Comparison of ENCODE assay signal across 14 mouse cellular contexts in genomic region chr7:135624854-135625253, GRCm38 (mm10).
DNase-seq lines count a peak whose midpoint lies in the region; ATAC-seq and TF ChIP-seq lines count a peak whose summit lies in the region.
"Had no signal": no experiment of that assay in that cellular context is flagged by ENCODE, and none has a peak within 500 bp of the region (broad histone marks: within the 10 kb centered on the region; RNA-seq: fewer than 3 reads in every experiment).

No protein-coding gene starts in this region.

- no peak overlapping the region for H3K9ac ChIP-seq in forebrain, embryonic 14.5 days (ENCODE audit: low read length)
- H3K9ac ChIP-seq: heart, embryonic 12.5 days; neural tube, embryonic 15.5 days had no signal

- POLR2A ChIA-PET in Patski (lab: Charles Lee), result no interaction called here

- no peaks in the 10 kb centered on the region for H3K36me3 ChIP-seq in splenic B cell, adult 2 months (ENCODE audit: control insufficient read depth, insufficient read depth, low read length, poor library complexity, severe bottlenecking)
- H3K36me3 ChIP-seq in forebrain, embryonic 14.5 days (ENCODE audit: control insufficient read depth, insufficient read depth, low read length), result no peaks in the 10 kb centered on the region
- H3K36me3 ChIP-seq: heart, embryonic 12.5 days; neural tube, embryonic 15.5 days had no signal

- in situ Hi-C loops in Patski (cut with MboI; ENCODE audit: low pct_unique_long_range_greater_than_20kb), result loop anchor here (5.0 kb wide), 1 partner anchor 88 kb away; the partner anchor contains the start of gene Ptpre

- no peak for ATAC-seq in Patski
- ATAC-seq in forebrain, embryonic 14.5 days, result no peak
- ATAC-seq: inflammation-experienced regulatory T-cells, adult 6 months had no signal

- H3K27ac ChIP-seq in forebrain, embryonic 14.5 days (ENCODE audit: low read depth, low read length), result no peak overlapping the region
- H3K27ac ChIP-seq: neural tube, embryonic 15.5 days had no signal

- no peaks in the 10 kb centered on the region for H3K27me3 ChIP-seq in Patski
- H3K27me3 ChIP-seq in splenic B cell, adult 2 months (ENCODE audit: control insufficient read depth, insufficient read depth, low read length, poor library complexity, severe bottlenecking), result no peaks in the 10 kb centered on the region
- H3K27me3 ChIP-seq in forebrain, embryonic 14.5 days (replicated peaks; ENCODE audit: control insufficient read depth, insufficient read depth, low read length), result no peaks in the 10 kb centered on the region
- H3K27me3 ChIP-seq: megakaryocyte, embryonic 14.5 days; neural tube, embryonic 15.5 days had no signal

- H3K4me1 ChIP-seq in forebrain, embryonic 14.5 days (ENCODE audit: control insufficient read depth, insufficient read depth, low read length), result peaks cover 4% of the 10 kb centered on the region; the same call in 1 of the 2 replicates
- H3K4me1 ChIP-seq: heart, embryonic 12.5 days had no signal

- peak; percentile 81 for TF ChIP-seq CTCF in Patski (IDR thresholded peaks at IDR 0.05)

- H3K9me3 ChIP-seq in forebrain, embryonic 14.5 days (replicated peaks; ENCODE audit: control insufficient read depth, low read length), result no peaks in the 10 kb centered on the region; the same call in 1 of the 2 replicates
- H3K9me3 ChIP-seq: megakaryocyte, embryonic 14.5 days; neural tube, embryonic 15.5 days had no signal

- 69% methylated on average over 3 of the region's 3 CpGs for WGBS in forebrain, embryonic 14.5 days

- CTCF ChIA-PET in Patski (lab: Charles Lee), result interaction anchor here (0.7 to 2.9 kb wide), 21 partner anchors 8 to 137 kb away, joined by 3 to 48 read pairs (median 4); partner anchors contain the start of gene Ptpre

- H3K4me3 ChIP-seq in forebrain, embryonic 14.5 days (ENCODE audit: low read depth, low read length), result no peak overlapping the region
- H3K4me3 ChIP-seq: heart, embryonic 12.5 days; megakaryocyte, embryonic 14.5 days; neural tube, embryonic 15.5 days had no signal

- H3K4me2 ChIP-seq in forebrain, embryonic 14.5 days (ENCODE audit: low read length), result no peak overlapping the region
- H3K4me2 ChIP-seq: heart, embryonic 12.5 days; neural tube, embryonic 15.5 days had no signal

- DNase-seq in kidney, adult 18-20 months, result peak; percentile 17
- no peak for DNase-seq in kidney, postnatal 14 days
- DNase-seq in thymus, postnatal 0 days (ENCODE audit: low spot score), result peak; percentile 35
- no peak for DNase-seq in thymus, adult 18-20 months
- no peak for DNase-seq in Patski (ENCODE audit: low read depth, low spot score)
- peak; percentile 11 for DNase-seq in splenic B cell, adult 2 months (ENCODE audit: low read depth, low spot score)
- DNase-seq in gastrocnemius, postnatal 14 days, result no peak
- DNase-seq in forebrain, embryonic 14.5 days (ENCODE audit: low spot score), result no peak
- DNase-seq: adrenal gland, postnatal 25 days; cerebellum, postnatal 25 days had no signal

- intact Hi-C loops in gastrocnemius, postnatal 14 days (cut with DNase I; ENCODE audit: low total_unique reads), result no loop called here

Comparison
In these comparisons a context has a peak if more than half of its experiments do, and no peak if none do; other contexts are left out.
1. DNase-seq: peak in kidney, adult 18-20 months (single experiment), thymus, postnatal 0 days (single experiment) and splenic B cell, adult 2 months (single experiment); none in kidney, postnatal 14 days (single experiment), thymus, adult 18-20 months (0 of 2), Patski (single experiment), gastrocnemius, postnatal 14 days (single experiment) and forebrain, embryonic 14.5 days (single experiment).